Mouse (Mus musculus) splenic B cell, adult 2 months (primary cell): Measurements from ENCODE around the gene Vmn1r131.
"Not testable (repeated sequence)": the region's sequence is repeated elsewhere in the genome, so short reads cannot be mapped to it uniquely, and the experiment has no call there.

Experiments
- DNase-seq: peaks from one replicate; pipeline ENCODE4 v3.0.0-alpha.2; 2011; ENCODE audit warnings: low read depth, low spot score
- H3K27me3 ChIP-seq: 2 replicates; pipeline ENCODE4 v1.6.1; 2012; ENCODE audit warnings: mild to moderate bottlenecking, low read length, moderate library complexity, mixed read lengths; ENCODE audit not compliant: control insufficient read depth, poor library complexity, insufficient read depth, severe bottlenecking
- H3K36me3 ChIP-seq: 2 replicates; pipeline ENCODE4 v1.6.1; 2012; ENCODE audit warnings: mild to moderate bottlenecking, low read length, moderate library complexity, mixed read lengths; ENCODE audit not compliant: control insufficient read depth, poor library complexity, insufficient read depth, severe bottlenecking

Vmn1r131 gene

DNA sequence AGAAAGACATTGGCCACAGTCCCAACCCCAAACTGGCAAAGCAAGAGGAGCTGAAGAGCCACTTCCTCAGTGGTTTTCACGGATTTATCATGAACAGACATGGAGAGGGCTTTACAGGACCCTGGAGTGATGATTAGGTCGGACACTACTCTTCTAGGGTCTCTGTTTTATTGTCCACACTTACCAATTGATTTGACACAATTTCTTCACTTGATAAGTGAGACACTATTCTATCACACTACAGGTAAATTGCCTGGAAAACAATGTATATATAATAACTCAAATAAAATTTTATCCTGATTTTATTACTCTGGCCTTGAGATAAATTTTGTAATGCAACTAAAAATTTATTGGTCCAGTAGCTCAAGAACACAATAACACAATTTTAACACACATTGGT is at the start of gene Vmn1r131:
Gene Vmn1r131, minus strand, starts transcription at position 101 of the 400 bp plus-strand sequence.
- DNase-seq, H3K36me3 ChIP-seq, H3K27me3 ChIP-seq: not testable (repeated sequence)

DNA sequence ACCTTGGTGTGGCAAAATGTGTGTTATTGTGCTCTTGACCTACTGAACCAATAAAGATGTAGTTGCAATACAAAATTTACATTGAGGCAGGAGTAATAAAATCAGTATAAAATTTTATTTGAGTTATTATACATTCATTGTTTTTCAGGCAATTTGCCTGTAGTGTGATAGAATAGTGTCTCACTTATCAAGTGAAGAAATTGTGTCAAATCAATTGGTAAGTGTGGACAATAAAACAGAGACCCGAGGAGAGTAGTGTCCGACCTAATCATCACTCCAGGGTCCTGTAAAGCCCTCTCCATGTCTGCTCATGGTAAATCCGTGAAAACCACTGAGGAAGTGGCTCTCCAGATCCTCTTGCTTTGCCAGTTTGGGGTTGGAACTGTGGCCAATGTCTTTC is 34.4 kb downstream of the Vmn1r131 start, which contains the start of gene Vmn1r130:
Gene Vmn1r130, plus strand, starts transcription at position 301 of the 400 bp plus-strand sequence.
- not testable (repeated sequence) for H3K27me3 ChIP-seq, DNase-seq, H3K36me3 ChIP-seq
